Mouse (Mus musculus): ENCODE data around the gene Dnajc10.

Dnajc10 gene

GRCm38 (mm10) chr2:80315242-80316161 is at the start of gene Dnajc10:
Dnajc10 (plus strand) TSS chr2:80315466.
- peak; percentile 81 for DNase-seq (ENCODE audit: low spot score)

- peak; percentile 68 for DNase-seq (ENCODE audit: low spot score)
Observed at GRCm38 (mm10) chr2:80266894-80267293, 48.4 kb upstream of the Dnajc10 start.

- no peak for DNase-seq (ENCODE audit: low spot score)
Observed at GRCm38 (mm10) chr2:80268053-80268452, 47.2 kb upstream of the Dnajc10 start.

- DNase-seq (ENCODE audit: low spot score): no peak
Observed at GRCm38 (mm10) chr2:80271431-80271830, 43.8 kb upstream of the Dnajc10 start.

- no peak for DNase-seq (ENCODE audit: low spot score)
Observed at GRCm38 (mm10) chr2:80273038-80273437, 42.2 kb upstream of the Dnajc10 start.

GRCm38 (mm10) chr2:80273763-80274162 is 41.5 kb upstream of the Dnajc10 start:
- DNase-seq (ENCODE audit: low spot score): no peak

GRCm38 (mm10) chr2:80275136-80275535 is 40.1 kb upstream of the Dnajc10 start:
- DNase-seq (ENCODE audit: low spot score): no peak

- no peak for DNase-seq (ENCODE audit: low spot score)
Observed at GRCm38 (mm10) chr2:80282214-80282613, 33.1 kb upstream of the Dnajc10 start.

- no peak for DNase-seq (ENCODE audit: low spot score)
Observed at GRCm38 (mm10) chr2:80286397-80286796, 28.9 kb upstream of the Dnajc10 start.

GRCm38 (mm10) chr2:80292172-80292571 is 23.1 kb upstream of the Dnajc10 start, which contains the start of gene Prdx6b:
Prdx6b (plus strand) TSS chr2:80292472.
- DNase-seq (ENCODE audit: low spot score): no peak

- no peak for DNase-seq (ENCODE audit: low spot score)
Observed at GRCm38 (mm10) chr2:80298334-80298733, 16.9 kb upstream of the Dnajc10 start.

- DNase-seq (ENCODE audit: low spot score): no peak
Observed at GRCm38 (mm10) chr2:80300806-80301205, 14.5 kb upstream of the Dnajc10 start.

- DNase-seq (ENCODE audit: low spot score): no peak
Observed at GRCm38 (mm10) chr2:80303957-80304356, 11.3 kb upstream of the Dnajc10 start.

- no peak for DNase-seq (ENCODE audit: low spot score)
Observed at GRCm38 (mm10) chr2:80307701-80308100, 7.6 kb upstream of the Dnajc10 start.

GRCm38 (mm10) chr2:80309775-80310174 is 5.5 kb upstream of the Dnajc10 start:
- no peak for DNase-seq (ENCODE audit: low spot score)

- DNase-seq (ENCODE audit: low spot score): no peak
Observed at GRCm38 (mm10) chr2:80310772-80311171, 4.5 kb upstream of the Dnajc10 start.

GRCm38 (mm10) chr2:80311350-80311749 is 3.9 kb upstream of the Dnajc10 start:
- no peak for DNase-seq (ENCODE audit: low spot score)

- no peak for DNase-seq (ENCODE audit: low spot score)
Observed at GRCm38 (mm10) chr2:80314201-80314600, 1.1 kb upstream of the Dnajc10 start.

- peak; percentile 15 for DNase-seq (ENCODE audit: low spot score)
Observed at GRCm38 (mm10) chr2:80314854-80315241, 418 bp upstream of the Dnajc10 start.

GRCm38 (mm10) chr2:80322878-80323277 is 7.6 kb downstream of the Dnajc10 start:
- DNase-seq (ENCODE audit: low spot score): no peak

- no peak for DNase-seq (ENCODE audit: low spot score)
Observed at GRCm38 (mm10) chr2:80325779-80326178, 10.5 kb downstream of the Dnajc10 start.

GRCm38 (mm10) chr2:80327272-80327671 is 12.0 kb downstream of the Dnajc10 start:
- DNase-seq (ENCODE audit: low spot score): no peak

GRCm38 (mm10) chr2:80328961-80329653 is 13.8 kb downstream of the Dnajc10 start:
- DNase-seq (ENCODE audit: low spot score): no peak
